Mouse (Mus musculus): ENCODE measurements around the gene Plcg2.

Plcg2 gene

GRCm38 (mm10) chr8:117634406-117634805 lies 136.3 kb downstream of the Plcg2 start:
- no peak for DNase-seq (ENCODE audit: low spot score in 2 of 2)

GRCm38 (mm10) chr8:117637462-117637861 lies 139.4 kb downstream of the Plcg2 start:
- no peak for DNase-seq (ENCODE audit: low spot score in 2 of 2)

DNA sequence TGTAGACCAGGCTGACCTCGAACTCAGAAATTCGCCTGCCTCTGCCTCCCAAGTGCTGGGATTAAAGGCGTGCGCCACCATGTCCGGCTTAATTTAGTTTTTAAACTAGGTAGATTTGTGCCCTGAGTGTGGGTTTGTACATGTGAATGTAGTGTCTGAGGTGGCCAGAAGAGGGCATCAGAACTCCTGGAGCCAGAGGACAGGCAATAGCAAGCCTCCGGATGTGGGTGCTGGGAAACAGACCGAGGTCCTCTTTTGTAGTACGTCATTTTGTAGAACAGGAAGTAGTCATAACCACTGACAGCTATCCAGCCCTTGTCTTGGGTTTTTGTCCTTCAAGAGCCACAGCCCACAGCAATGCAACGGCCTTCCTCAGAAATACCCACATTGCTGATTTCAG lies 141.5 kb downstream of the Plcg2 start:
- no peak for DNase-seq (ENCODE audit: low spot score in 2 of 2)

DNA sequence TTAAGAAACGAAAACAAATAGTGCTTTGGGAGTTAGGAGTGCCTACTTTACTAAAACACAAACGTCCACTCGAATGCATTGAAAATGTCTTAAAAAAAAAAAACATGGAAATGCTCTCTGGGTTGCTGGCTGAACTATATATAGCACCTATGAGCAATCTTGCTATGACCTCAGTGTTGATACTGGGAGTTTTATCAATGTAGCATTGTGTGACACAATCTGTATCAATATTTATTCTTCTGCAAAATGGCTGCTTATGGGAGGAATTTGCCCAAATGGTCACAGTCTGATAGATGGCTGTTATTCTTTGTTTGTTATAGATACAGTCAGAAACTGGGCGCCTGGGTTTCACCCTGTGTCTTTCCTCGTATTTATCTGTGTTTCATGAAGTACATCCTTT lies 147.4 kb downstream of the Plcg2 start:
- DNase-seq (ENCODE audit: low spot score in 2 of 2) = no peak

GRCm38 (mm10) chr8:117646020-117646419 lies 147.9 kb downstream of the Plcg2 start:
- peak in 1 of 2 experiments; percentile 29 for DNase-seq (ENCODE audit: low spot score in 2 of 2)

DNA sequence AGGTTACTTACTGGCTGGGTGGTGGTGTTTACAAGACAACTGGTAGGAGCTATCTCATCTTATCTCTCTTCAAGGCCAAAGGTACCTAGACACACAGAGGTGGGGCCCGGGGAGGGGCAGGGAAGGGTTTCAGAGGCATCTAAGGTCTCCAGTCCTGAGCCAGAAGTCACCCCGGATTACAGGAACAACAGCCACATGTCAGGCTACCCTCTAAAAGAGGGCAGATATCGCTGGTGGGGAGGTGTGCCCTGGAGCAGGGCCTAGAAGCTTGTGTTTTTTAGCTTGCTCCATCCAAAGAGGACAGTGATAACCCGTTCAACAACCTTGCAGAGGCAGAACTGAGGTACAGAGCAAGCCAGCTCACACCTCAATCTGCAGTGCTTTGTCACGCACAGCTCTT lies 148.3 kb downstream of the Plcg2 start:
- peak in 1 of 2 experiments; percentile 18 for DNase-seq (ENCODE audit: low spot score in 2 of 2)

GRCm38 (mm10) chr8:117652318-117652717 lies 154.2 kb downstream of the Plcg2 start:
- DNase-seq (ENCODE audit: low spot score in 2 of 2) = no peak

DNA sequence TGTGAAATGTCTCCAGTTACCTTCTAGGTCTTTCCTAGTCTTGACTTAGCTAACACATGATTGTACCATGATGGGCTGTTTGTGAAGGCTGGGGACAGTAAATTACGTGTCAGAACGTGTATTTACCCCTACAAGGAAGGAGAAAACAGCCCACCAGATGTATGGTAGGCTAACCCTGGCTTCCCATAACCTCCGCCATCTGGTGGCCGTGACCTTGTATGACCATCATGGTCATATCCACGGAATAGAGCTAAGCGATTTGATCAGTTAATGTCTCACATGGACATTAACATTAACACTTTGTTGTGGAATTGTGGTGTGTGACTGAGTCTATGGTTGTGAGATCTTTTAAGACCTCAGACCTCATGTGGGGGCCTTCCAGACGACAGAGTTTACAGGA lies 160.9 kb downstream of the Plcg2 start:
- DNase-seq (ENCODE audit: low spot score in 2 of 2) = no peak

DNA sequence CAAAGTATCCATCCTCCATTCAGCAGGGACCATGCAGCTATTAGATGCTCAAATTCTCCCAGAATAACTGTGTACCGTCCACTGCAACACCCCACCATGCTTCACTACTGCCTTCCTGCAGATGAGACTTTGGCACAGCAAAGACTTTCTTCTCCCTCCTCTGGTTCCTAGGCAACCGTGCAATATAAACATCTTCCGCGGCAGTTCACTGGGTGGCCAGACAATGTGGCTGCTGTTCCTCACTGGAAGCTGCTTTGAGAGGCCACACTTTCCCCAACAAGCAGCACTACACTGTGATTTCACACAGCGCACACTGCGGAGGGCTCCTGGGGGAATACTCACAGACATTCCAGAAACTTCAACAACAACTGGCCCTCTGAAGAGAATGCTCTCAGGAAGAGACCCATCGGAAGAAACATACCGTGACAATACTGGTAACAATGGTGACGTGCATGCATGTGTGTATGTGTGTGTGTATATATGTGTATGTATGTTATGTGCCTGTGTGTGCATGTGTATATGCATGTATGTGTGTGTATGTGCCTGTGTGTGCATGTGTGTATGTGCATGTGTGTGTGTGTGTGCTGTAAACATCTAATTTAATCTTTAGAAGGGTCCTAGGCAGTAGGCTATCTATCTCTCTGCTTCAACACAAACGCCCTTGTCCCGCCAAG lies 162.4 kb downstream of the Plcg2 start:
- peak in 1 of 2 experiments; percentile 13 for DNase-seq (ENCODE audit: low spot score in 2 of 2)

- no peak for DNase-seq (ENCODE audit: low spot score in 2 of 2)
These were observed 169.4 kb downstream of the Plcg2 start for GRCm38 (mm10) chr8:117667349-117668124.

- no peak for DNase-seq (ENCODE audit: low spot score in 2 of 2)
These were observed 172.4 kb downstream of the Plcg2 start for GRCm38 (mm10) chr8:117670461-117670860.

DNA sequence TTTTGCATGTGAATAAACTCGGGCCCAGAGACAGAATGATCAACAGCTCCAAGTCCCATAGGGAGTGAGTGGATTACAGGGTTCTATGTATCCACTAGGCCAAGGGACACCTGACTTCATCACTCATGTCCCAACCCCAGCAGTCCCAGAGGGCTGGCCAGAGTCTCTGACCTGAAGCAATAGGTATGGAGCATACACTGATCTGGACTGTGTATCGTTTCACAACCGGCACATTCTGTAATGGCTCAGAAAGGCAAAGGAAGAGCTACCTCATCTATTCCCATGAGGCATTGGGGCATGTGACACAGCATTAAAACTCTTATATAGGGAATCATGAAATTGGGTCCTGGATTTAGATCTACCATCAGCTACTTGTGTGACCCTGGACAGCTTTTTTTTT lies 174.5 kb downstream of the Plcg2 start:
- DNase-seq (ENCODE audit: low spot score in 2 of 2) = no peak

DNA sequence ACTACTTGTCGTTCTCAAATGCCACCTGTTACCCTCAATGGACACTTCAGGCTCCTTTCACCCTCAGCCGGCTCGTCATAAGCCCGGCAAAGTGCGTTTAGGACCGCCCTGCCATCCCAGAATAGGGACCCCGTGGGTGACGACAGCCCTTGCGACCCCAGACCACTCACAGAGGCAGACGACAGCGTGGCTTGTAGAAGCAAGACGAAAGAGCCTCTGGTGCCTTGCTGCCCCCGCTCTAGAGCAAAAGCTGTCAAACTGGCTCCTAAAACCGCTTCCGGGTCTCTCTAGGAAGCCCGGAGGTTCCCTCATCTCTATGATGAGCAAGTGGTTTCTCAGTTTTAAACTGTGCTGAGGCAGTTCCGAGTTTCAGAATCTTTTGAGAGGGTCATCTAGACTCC lies 175.3 kb downstream of the Plcg2 start, which contains the start of gene Sdr42e1:
Gene Sdr42e1, minus strand, starts transcription at position 260 of the 401 bp plus-strand sequence.
- peak; percentile 22 to 33 for DNase-seq (ENCODE audit: low spot score in 2 of 2)

DNA sequence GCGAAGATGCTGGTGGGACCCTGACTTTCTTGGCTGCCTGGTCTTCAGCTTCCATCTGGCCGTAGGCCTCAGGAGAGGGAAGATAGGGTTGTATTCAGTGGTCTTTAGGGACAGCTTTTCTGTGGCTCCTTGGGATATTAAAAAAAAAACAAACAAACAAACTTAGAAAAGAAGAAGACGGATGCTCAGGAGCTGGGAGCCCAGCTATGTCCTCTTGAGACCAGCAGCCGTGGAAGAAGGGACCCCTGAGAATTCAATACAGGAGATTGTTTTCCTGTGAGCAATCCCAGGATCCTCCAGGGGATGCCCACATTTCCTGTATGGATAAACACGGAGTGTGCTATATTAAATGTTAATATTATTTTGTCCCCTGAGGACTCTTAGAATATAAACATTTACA lies 177.1 kb downstream of the Plcg2 start:
- DNase-seq (ENCODE audit: low spot score in 2 of 2) = peak; percentile 7 to 27

DNA sequence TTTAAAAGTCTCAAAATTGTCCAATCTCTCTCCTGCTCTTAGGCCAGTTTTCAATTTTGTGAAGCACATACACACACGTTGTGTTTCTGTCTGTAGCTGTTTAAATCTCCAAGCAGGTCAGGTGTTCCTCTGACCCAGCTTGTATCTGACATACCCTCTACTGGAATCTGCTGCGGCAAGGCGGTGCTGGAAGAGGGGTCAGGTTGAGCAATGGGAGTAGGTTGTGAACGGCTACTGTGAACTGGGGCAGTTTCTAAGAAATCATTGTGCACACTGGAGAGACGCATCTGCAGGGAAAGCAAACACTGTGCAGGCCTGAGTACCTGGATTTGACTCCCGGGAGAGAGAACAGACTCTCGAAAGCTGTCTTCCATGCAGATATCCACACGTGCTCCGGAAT lies 178.4 kb downstream of the Plcg2 start:
- no peak for DNase-seq (ENCODE audit: low spot score in 2 of 2)

DNA sequence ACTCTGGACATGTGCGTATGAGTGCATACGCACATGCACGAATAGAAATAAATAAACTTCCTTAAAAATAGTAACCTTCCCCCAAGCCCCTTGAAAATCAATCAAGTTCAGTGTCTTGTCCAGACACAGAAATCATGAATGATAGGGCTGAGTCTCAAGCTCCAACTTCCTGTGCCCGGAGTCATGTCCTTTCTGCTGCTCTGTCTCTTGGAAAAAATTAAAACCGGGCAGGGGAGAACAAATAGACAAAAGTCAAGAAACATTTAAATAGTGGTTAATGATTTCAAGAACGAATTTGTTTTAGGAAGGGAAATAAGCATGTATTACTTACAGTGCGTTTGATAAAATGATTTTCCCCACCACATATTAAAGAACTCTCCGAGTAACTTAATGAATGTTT lies 178.9 kb downstream of the Plcg2 start:
- no peak for DNase-seq (ENCODE audit: low spot score in 2 of 2)

DNA sequence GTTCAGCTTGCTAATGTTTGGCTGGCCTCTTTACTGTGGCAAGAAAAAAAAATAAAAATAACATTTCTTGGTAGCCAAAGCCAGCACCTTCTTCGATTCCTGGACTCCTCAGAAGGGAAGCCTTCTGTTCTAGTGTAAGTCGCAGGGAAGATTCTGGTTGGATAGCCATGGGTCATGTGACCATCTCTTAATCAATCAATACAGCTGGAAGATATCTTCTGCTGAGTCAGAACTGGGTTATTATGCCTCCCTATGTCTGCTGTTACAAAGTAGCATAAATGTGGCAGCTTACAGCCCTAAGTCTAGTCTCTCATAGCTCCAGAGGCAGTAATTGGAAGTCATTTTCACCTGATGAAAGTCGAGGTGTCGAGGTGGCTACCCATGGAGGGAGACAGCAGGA lies 180.6 kb downstream of the Plcg2 start:
- no peak for DNase-seq (ENCODE audit: low spot score in 2 of 2)

- DNase-seq (ENCODE audit: low spot score in 2 of 2) = no peak
These were observed 185.9 kb downstream of the Plcg2 start for GRCm38 (mm10) chr8:117683925-117684472.

DNA sequence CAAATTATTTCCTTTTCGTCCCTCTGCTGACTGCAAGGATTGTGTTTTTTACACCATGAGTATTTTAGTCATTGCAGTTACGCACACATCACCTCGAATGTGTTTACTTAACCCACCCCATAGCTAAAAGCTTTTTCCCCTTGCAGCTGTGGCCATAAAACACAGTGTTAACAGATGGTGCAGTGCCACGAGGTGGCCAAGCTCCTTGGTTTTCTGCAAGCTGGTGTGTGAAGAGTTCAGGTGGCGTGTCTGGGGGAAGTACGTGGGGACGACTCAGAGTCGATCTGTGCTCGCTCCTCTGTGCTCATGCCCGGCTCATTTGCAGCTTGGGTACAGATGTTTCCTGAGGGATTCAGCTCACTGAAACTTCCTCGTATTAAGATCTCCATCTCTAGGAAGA lies 186.4 kb downstream of the Plcg2 start:
- no peak for DNase-seq (ENCODE audit: low spot score in 2 of 2)

Measured in heart, adult 9 months (tissue).